Mouse (Mus musculus) embryonic fibroblast, embryonic 13.5 days (primary cell): ENCODE measurements around the gene Parp14. TPM values are rescaled to one million over a fixed set of nuclear protein-coding genes. Genes with fewer than 3 reads are reported as not detected.

ENCODE experiments used
- H3K27ac ChIP-seq: 2 replicates; pipeline ENCODE4 v1.5.1; 2012; ENCODE audit warnings: low read length, control low read depth, inconsistent platforms; ENCODE audit not compliant: insufficient read depth
- H3K4me1 ChIP-seq: 2 replicates; pipeline ENCODE4 v1.6.1; 2011; ENCODE audit warnings: low read length; ENCODE audit not compliant: control insufficient read depth, insufficient read depth
- H3K4me3 ChIP-seq: 2 replicates; pipeline ENCODE4 v1.5.1; 2011; ENCODE audit warnings: mild to moderate bottlenecking, control low read depth, low read length; ENCODE audit not compliant: insufficient read depth
- CTCF ChIP-seq: IDR thresholded peaks from 2 replicates; pipeline ENCODE4 v1.5.1; 2011; ENCODE audit warnings: mild to moderate bottlenecking, control low read depth, low read length, moderate library complexity, borderline replicate concordance; ENCODE audit not compliant: insufficient read depth
- POLR2A ChIP-seq: IDR thresholded peaks from 2 replicates; pipeline ENCODE4 v1.6.1; 2011; ENCODE audit warnings: low read depth, mild to moderate bottlenecking, control low read depth, low read length, moderate library complexity
- polyA plus RNA-seq: library from polyadenylated mRNA; stranded (reverse); fragments of >200 nt; gene quantifications from 2 replicates; pipeline ENCODE4 v1.2.4, GENCODE M21; 2011; ENCODE audit warnings: low read depth; ENCODE audit not compliant: missing spikeins, insufficient read length

The Parp14 gene
- polyA plus RNA-seq, 1 experiment, result 7.4 TPM

DNA sequence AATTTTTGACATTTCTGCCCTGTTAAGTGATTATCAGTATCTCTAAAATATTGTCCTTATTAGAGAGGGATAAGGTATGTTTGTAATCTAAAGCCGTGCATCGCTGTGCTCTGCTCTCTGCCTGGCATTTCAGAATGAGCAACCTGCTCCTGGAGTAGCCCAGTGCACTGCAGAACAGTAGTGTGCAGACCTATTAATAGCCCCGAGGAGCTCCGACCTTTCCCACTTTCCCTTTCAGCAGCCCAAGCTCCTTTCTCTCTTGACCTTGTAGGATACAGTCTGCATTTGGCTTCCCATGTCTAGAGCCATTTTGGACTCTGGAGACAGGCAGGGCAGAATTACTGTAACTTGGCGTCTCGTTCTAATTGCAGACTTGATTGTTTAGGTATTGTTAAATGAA, 83.0 kb downstream of the Parp14 start:
- Histone ChIP-seq H3K27ac (no peak overlapping the region), H3K4me3 (no peak overlapping the region), H3K4me1 (no peaks in the 10 kb centered on the region)
- TF ChIP-seq CTCF, result no peak
- TF ChIP-seq POLR2A, result no peak

DNA sequence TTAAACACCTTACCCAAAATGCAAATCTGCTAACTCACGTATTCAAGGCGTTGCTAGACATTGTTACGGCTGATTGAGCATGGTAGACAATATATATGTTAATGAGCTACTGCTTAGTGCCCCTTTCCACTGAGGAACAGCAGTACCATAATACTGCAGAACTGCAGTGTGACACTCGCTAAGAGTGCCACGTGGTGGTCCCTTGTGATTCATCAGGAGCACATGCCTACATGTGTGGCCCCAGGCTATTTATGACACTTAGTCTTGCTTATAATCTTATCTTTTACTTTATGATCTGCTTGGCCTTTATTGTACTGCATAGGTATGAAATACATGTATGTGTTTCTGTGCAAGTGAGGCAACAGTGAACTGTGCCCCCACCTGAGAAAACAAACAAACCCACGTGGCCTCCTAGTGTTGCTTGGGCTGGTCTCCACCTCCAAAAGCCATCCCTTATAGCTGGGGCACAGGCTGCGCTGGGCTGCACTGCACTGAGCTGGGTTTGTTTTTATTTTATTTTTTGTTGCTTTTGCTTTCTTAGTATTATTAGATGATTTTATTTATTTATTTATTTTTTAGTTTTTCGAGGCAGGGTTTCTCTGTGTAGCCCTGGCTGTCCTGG, 83.7 kb downstream of the Parp14 start:
- TF ChIP-seq POLR2A, result no peak
- no peak for TF ChIP-seq CTCF
- no peak overlapping the region for H3K27ac ChIP-seq
- H3K4me3 ChIP-seq, result no peak overlapping the region

DNA sequence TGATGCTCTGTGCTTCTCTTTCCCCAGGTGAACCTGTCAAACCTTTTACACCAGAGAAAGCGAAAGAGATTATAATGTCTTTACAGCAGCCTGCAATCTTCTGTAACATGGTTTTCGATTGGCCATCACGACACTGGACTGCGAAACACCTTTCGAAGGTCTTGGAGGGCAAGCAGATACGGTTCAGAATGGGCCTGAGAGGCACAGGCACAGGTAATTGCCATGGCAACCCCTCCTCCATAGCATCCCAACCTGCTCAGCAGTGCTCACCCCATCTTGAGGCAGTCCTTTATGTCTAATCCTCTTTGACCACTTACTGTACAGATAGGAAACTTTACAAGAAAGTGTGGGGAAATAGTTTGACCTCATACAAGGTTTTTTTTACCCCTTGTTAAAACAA, 84.2 kb downstream of the Parp14 start:
- TF ChIP-seq POLR2A, result no peak
- TF ChIP-seq CTCF, result no peak
- no peak overlapping the region for H3K27ac ChIP-seq
- H3K4me1 ChIP-seq, result no peaks in the 10 kb centered on the region
- H3K4me3 ChIP-seq, result no peak overlapping the region

More for the DNA sequence above, 83.7 kb downstream of the Parp14 start:
- H3K4me1 ChIP-seq, result no peaks in the 10 kb centered on the region

DNA sequence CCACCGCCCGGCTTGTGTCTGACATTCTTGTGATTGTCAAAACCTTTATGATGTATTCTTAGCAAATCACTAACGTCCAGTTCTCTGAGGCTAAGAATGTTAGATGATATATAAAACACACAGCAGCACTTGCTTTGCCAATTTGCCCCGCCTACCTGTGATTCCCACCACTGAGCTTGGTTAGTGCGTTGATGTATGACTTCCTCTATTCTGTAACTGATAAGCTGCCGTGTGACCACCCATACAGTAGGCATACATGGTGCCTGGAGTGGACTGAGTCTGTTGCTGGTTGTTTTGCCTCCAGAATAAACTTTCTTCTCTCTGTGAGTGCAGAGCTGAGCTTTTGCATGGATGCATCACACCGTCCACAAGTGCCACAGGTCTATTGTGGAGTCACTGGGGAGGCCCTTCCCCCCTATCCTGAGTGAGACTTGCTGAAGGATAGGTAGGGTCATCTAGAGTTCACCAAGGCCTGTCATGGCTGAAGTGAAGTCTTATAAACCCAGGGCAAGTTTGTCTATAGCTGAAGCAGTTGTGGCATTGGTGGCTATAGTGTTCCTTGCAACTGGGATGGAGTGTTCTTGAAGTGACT, 87.1 kb downstream of the Parp14 start:
- Histone ChIP-seq H3K4me3 (no peak overlapping the region), H3K27ac (no peak overlapping the region), H3K4me1 (no peaks in the 10 kb centered on the region)
- TF ChIP-seq CTCF (no peak), POLR2A (no peak)

DNA sequence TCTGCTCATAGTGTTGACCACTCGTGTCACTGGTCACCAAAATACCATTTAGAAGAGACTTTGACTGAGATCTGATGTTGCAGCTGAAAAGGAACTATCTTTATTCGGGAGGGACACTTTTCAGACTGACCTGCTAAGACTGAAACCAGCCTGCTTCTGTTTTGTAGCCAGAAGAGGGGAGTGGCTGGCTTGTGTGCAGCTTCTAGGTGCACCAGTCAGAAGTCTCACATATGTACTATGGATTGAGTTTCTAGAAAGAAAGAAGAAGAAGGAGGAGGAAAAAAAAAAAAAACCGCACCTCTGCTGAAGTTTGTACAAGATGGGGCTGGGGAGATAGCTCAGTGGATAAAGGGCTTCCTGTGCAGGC, 88.2 kb downstream of the Parp14 start:
- Histone ChIP-seq H3K27ac (no peak overlapping the region), H3K4me3 (no peak overlapping the region), H3K4me1 (no peaks in the 10 kb centered on the region)
- TF ChIP-seq CTCF (no peak), POLR2A (no peak)

Other genes starting within 250 kb of the Parp14 start
- gene Dirc2, start 102.2 kb downstream of the Parp14 start, polyA plus RNA-seq, result 25.1 and 27.6 TPM in 2 replicates
- gene Hspbap1, start 101.2 kb downstream of the Parp14 start, polyA plus RNA-seq, result 10.8 and 12.5 TPM in 2 replicates
- 19.8 and 26.5 TPM in 2 replicates for gene Parp9, start 66.9 kb upstream of the Parp14 start, polyA plus RNA-seq
- 10.2 and 12.9 TPM in 2 replicates for gene Dtx3l, start 67.6 kb upstream of the Parp14 start, polyA plus RNA-seq
- gene Kpna1, start 107.2 kb upstream of the Parp14 start, polyA plus RNA-seq, result 83.9 and 86.7 TPM in 2 replicates
- gene Wdr5b, start 169.6 kb upstream of the Parp14 start, polyA plus RNA-seq, result 3.2 and 4.8 TPM in 2 replicates
- 220 and 237 TPM in 2 replicates for gene Fam162a, start 200.1 kb upstream of the Parp14 start, polyA plus RNA-seq
- gene Ccdc58, start 200.1 kb upstream of the Parp14 start, polyA plus RNA-seq, result 85.6 and 95.9 TPM in 2 replicates